Mouse (Mus musculus) heart, postnatal 0 days (tissue): ENCODE measurements around the gene Cdhr2. TPM values are rescaled to one million over a fixed set of nuclear protein-coding genes. Genes with fewer than 3 reads are reported as not detected.

Experiments
- ATAC-seq: fragments of 200-750 bp; cut with Nextera tagmentation; 2 replicates; pipeline ENCODE4 v1.8.0; 2017; ENCODE audit warnings: low read depth, moderate number of reproducible peaks, moderate library complexity; ENCODE audit not compliant: insufficient read depth
- DNase-seq: peaks from one replicate; pipeline ENCODE4 v3.0.0-alpha.2; 2016; ENCODE audit warnings: low spot score
- H3K27ac ChIP-seq: fragments of 300-500 bp; sonication (generic); 2 replicates; pipeline ENCODE4 v1.5.1; 2014; ENCODE audit warnings: low read depth, mild to moderate bottlenecking
- H3K27me3 ChIP-seq: fragments of 300-500 bp; sonication (generic); 2 replicates; pipeline ENCODE4 v1.6.1; 2014; ENCODE audit warnings: low read length, mixed read lengths; ENCODE audit not compliant: control insufficient read depth, insufficient read depth
- H3K36me3 ChIP-seq: fragments of 300-500 bp; sonication (generic); replicated peaks from 2 replicates; pipeline ENCODE4 v1.6.1; 2014; ENCODE audit warnings: low read length, mixed read lengths; ENCODE audit not compliant: control insufficient read depth, insufficient read depth
- H3K4me1 ChIP-seq: fragments of 300-500 bp; sonication (generic); 2 replicates; pipeline ENCODE4 v1.6.1; 2014; ENCODE audit warnings: antibody characterized with exemption; ENCODE audit not compliant: control insufficient read depth, insufficient read depth
- H3K4me2 ChIP-seq: fragments of 300-500 bp; sonication (generic); 2 replicates; pipeline ENCODE4 v1.6.1; 2014; ENCODE audit warnings: low read depth, mild to moderate bottlenecking, low read length, moderate library complexity
- H3K4me3 ChIP-seq: fragments of 300-500 bp; sonication (generic); 2 replicates; pipeline ENCODE4 v1.5.1; 2014; ENCODE audit warnings: low read depth, low read length
- H3K9ac ChIP-seq: fragments of 300-500 bp; sonication (generic); replicated peaks from 2 replicates; pipeline ENCODE4 v1.6.1; 2014; ENCODE audit warnings: low read depth, low read length, mixed read lengths
- H3K9me3 ChIP-seq: fragments of 300-500 bp; sonication (generic); replicated peaks from 2 replicates; pipeline ENCODE4 v1.6.1; 2016; ENCODE audit warnings: low read length; ENCODE audit not compliant: control insufficient read depth
- CTCF ChIP-seq: IDR thresholded peaks from 2 replicates; pipeline ENCODE4 v1.5.1; 2016; ENCODE audit warnings: antibody characterized with exemption, control low read depth, low read depth
- EP300 ChIP-seq: IDR thresholded peaks from 2 replicates; pipeline ENCODE4 v1.6.1; 2016; ENCODE audit warnings: antibody characterized with exemption, low read depth
- WGBS: fragments of 180-500 bp; shearing (Covaris S2); extraction: QIAGEN DNeasy Blood & Tissue Kit; methylation state at CpG from one replicate; pipeline ENCODE4 v1.1.7; 2014; 5-methylcytosine and 5-hydroxymethylcytosine counted together
- polyA plus RNA-seq: library from polyadenylated mRNA; unstranded; fragments of >200 nt; fragmentation: Nextera tagmentation; extraction: Ambion mirVana; gene quantifications from 2 replicates; pipeline ENCODE4 v1.2.1, GENCODE M21; 2015
- total RNA-seq: library from RNA; depleted of rRNA; stranded (reverse); fragments of >200 nt; gene quantifications from 2 replicates; pipeline ENCODE4 v1.2.3, GENCODE M21; 2014; ENCODE audit warnings: low replicate concordance

The Cdhr2 gene
- total and polyA plus RNA-seq, 2 experiments from 2014 or later, result 0.04 TPM; not detected in 1

DNA sequence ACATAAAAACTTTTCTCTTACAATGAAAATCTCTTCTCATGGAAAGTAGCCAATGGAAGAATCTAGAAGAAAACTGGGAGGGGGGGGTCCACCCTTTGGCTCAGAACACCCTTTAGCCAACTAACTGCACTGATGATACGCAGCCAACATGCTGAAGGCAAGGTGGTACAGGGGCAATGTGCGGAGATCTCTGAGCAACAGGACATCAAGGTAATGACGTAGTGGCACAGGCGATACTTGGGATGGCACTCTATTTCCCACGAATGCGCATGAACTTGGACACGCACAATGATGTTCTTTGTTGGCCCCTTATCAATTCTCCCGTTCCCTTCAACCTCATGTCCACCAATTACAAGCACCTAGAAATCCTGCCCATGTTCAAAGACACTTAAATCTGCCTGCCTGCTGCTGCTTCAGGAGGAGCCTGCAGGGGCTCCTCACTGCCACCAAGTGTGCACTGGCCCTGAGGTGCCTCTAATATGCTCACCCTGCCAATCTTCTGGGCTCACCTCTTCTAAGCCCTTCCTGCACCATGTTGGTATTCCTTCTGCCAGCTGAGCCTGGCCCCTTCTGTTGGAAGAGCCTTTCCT lies 11.0 kb upstream of the Cdhr2 start:
- no peak overlapping the region for H3K4me2 ChIP-seq
- DNase-seq (no peak), ATAC-seq (no peak)
- no peak overlapping the region for H3K9ac ChIP-seq
- no peaks in the 10 kb centered on the region for H3K9me3 ChIP-seq
- WGBS, result 85% methylated on average over 8 of the region's 8 CpGs
- TF ChIP-seq CTCF (no peak), EP300 (no peak)
- H3K27me3 ChIP-seq, result no peaks in the 10 kb centered on the region
- H3K27ac ChIP-seq, result no peak overlapping the region
- H3K36me3 ChIP-seq, result no peaks in the 10 kb centered on the region
- no peak overlapping the region for H3K4me3 ChIP-seq
- H3K4me1 ChIP-seq, result peaks cover 32% of the 10 kb centered on the region

DNA sequence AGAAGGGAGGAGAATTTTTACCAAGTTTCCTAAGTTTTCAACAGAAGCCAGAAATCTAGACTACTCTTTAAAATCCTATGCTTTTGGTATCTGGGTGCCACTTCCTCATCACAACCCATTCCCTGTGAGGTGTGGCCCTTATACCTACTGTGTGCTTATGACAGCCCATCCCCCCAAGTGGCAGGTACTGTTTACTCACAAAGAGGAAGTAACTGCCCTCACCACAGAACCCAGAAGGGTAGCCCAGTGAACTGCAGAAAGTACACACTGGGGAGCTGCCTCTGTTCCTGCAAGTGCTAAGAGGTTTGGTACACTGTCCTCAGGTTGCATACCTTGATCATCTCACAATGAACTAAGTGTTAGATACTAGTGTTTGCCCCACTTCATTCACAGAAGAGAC lies 9.5 kb upstream of the Cdhr2 start:
- ATAC-seq, result no peak
- Histone ChIP-seq H3K4me2 (peak overlapping the region; percentile 82; the same call in 1 of the 2 replicates), H3K27me3 (no peaks in the 10 kb centered on the region), H3K36me3 (no peaks in the 10 kb centered on the region), H3K4me3 (0 out of 2 replicates have a peak overlapping the region, but pooled peaks have one; percentile 74), H3K4me1 (peaks cover 21% of the 10 kb centered on the region), H3K9ac (peak overlapping the region; percentile 85; the same call in 1 of the 2 replicates), H3K9me3 (no peaks in the 10 kb centered on the region), H3K27ac (no peak overlapping the region)
- DNase-seq, result no peak
- no peak for TF ChIP-seq CTCF
- no peak for TF ChIP-seq EP300

DNA sequence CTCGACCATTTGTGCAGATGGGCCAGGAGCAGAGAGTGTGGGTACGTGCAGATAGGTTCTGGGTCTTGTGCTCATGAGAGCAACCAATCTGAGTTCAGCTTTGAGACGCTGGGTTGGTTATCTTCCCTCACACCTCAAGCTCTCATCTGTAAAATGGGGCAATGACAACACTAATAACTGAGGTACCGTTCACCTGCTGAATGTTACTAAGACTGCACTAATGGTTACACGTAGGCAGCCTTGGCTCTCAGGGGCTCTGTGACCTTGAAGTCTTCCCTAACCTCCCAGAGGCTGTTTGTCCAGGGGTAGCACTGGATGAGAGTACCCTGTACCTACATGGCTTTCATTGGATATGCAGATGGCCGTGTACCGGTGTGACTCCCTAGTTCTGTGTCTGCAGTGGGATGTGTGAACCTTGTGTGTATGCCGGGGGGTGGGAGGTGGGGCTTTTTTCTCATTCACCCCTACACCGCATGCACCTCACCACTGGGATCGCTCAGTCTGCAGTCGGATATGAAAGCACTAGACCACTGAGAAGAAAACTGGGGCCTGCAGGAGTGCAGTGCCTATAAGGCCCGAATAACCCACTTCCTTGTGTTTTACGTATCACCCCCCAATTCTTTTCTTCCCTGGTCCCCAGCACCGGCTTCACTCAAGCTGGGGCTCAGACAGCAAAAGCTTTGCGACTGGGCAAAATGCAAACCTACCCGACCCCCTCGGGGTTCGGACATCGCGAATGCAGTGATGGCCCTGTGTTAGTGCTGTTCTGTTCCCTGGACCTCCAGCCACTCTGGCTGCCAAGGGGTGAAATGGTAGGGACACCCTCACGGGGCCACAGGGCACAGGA lies 8.3 kb upstream of the Cdhr2 start:
- Histone ChIP-seq H3K4me3 (peak overlapping the region; percentile 74), H3K36me3 (no peaks in the 10 kb centered on the region), H3K27ac (peak overlapping the region; percentile 95), H3K9ac (peak overlapping the region; percentile 85), H3K27me3 (no peaks in the 10 kb centered on the region), H3K9me3 (no peaks in the 10 kb centered on the region), H3K4me1 (peaks cover 21% of the 10 kb centered on the region), H3K4me2 (peak overlapping the region; percentile 82)
- WGBS, result 5% methylated on average over 21 of the region's 21 CpGs
- TF ChIP-seq CTCF (no peak), EP300 (no peak)
- ATAC-seq (no peak), DNase-seq (no peak)

DNA sequence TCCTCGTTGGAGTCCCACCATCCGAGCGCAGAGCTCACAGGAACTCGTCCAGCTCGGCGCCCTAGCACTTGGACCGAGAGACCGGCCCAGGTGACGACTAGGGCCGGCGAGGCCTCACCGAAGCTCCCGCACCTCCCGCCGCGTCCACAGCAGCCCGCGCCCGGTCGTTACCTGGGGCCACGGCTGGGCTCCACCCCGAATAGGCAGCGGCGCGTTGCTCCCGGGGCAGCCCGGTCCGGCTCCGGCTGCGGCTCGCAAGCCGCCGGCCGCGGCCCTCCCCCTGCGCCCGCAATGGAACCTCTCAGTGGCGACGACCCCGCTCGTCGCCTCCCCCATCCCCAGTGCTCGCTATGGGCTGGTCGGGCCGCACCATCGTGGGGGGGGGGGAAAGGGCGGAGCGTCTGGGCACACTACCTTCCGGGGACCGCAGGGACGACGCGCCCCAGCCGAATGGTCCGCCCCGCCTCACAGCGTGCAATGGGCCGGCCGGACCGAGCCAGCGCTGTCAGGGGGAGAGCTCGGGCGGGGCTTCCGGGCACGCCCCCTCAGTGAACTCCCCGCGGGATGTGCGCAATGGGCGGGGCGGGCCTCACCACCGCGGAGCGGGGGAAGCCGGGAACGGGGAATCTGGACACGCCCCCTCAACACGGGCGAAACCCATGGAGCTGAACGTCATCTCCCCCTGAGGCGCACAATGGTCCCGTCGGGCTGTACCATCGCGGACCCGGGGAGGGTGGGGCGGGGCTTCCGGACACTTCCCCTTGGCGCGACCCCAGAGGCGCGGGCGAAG lies 7.5 kb upstream of the Cdhr2 start, which contains the start of gene Rnf44:
Gene Rnf44 (minus strand): TSS at position 350 of the 790 bp plus-strand sequence.
- Histone ChIP-seq H3K4me3 (peak within 1 kb of the TSS; percentile 74), H3K4me2 (peak within 1 kb of the TSS; percentile 82), H3K4me1 (peaks cover 21% of the 10 kb centered on the region), H3K36me3 (no peaks in the 10 kb centered on the region), H3K9ac (peak within 1 kb of the TSS; percentile 85), H3K27ac (peak within 1 kb of the TSS; percentile 95), H3K27me3 (no peaks in the 10 kb centered on the region), H3K9me3 (no peaks in the 10 kb centered on the region)
- under 1% methylated on average over 76 of the region's 92 CpGs for WGBS
- ATAC-seq (peak; percentile 98), DNase-seq (peak; percentile 99)
- TF ChIP-seq EP300 (peak; percentile 97), CTCF (no peak)

DNA sequence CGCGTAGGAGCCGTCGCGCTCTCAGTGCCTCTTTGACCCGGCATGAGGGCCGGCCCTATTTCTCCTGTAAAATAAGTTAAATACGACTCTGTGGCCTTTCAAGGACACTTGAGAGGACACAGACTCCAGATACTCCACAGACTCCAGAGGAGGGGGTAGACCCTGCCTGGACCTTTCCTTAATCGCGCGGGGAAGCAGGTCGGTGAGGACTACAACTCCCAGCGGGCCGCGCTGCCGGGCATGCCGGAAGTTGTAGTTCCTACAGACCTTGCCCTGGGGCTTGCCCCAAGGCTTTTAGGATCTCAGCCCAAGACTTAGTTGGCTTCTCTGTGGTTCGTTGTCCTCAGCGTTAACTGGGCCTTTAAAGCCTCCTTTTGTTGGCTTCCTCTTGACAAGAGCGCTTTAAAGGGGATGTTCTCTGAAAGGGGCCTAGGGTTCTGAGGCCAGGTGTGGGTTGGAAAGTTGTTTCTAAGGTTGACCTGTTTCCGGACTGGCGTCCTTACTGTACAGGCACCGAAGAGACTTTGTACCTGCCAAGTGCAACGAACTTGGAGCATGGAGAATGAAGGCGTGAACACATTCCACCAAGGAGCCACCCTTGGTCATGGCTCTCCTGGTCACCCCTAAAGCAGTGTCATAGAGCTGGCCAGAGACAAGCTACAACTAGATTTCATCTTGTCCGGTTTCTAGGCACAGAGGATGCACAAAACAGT lies 6.8 kb upstream of the Cdhr2 start:
- no peak for TF ChIP-seq EP300
- Histone ChIP-seq H3K4me1 (peaks cover 21% of the 10 kb centered on the region), H3K4me3 (peak overlapping the region; percentile 74), H3K27ac (peak overlapping the region; percentile 95), H3K9ac (peak overlapping the region; percentile 52), H3K27me3 (no peaks in the 10 kb centered on the region), H3K4me2 (peak overlapping the region; percentile 56), H3K9me3 (no peaks in the 10 kb centered on the region), H3K36me3 (no peaks in the 10 kb centered on the region)
- 14% methylated on average over 26 of the region's 26 CpGs for WGBS
- no peak for DNase-seq
- ATAC-seq, result peak; percentile 53
